Mouse (Mus musculus): ENCODE measurements around the gene Arnt.
"Not testable (repeated sequence)": the region's sequence is repeated elsewhere in the genome, so short reads cannot be mapped to it uniquely, and the experiment has no call there.

The Arnt gene

DNA sequence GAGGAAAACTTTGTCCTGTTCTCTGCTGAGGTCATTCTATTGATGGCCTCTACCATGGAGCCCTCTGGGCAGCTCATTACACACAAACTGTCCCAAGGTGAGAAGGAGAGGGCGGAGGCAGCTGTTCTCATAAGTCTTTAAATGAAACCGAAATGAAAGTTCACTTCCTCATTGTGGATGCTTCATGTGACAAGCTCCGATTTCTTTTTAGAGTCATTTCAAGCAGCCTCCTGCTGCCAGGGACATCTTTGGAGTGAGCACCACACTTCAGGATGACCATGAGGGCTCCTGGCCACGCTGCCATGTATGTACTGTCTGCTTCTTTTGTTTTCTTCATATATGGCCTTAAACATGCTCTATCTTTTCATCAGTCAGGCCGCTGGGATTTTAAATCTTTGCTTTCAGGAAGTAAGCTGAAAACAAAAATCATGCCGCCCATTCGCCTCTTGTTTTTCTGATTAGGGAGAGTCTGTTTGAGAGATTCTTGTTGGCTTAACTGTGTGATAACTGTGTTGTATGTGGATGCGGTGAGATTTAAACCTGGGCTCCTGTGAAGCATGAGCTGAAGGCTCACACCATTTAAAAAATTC lies 92.5 kb downstream of the Arnt start, which contains the start of gene Ctss:
Ctss (plus strand) TSS at position 165 of the 590 bp plus-strand sequence.
- no peak for DNase-seq (ENCODE audit: low spot score in 2 of 2)

DNA sequence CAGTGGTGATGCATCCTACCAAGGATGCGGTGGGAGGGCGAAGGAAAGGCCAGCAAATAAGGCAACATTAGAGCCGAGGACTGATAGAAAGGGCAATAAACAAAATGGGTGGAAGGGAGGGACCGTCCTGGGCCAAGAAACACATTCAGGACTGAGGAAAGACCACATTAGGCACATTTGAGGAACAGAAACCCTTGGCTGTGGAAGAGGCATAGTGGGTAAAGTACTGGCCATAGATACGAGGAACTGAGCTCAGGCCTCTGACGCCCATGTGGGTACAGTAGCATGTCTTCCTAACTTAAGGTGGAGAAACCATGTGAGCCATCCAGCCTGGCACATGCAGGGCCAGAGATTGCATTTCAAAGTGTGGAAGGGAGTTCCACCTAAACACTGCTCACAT lies 95.6 kb downstream of the Arnt start:
- no peak for DNase-seq (ENCODE audit: low spot score in 2 of 2)

- no peak for DNase-seq (ENCODE audit: low spot score in 2 of 2)
Measured at GRCm38 (mm10) chr3:95531025-95531424, 96.8 kb downstream of the Arnt start.

GRCm38 (mm10) chr3:95533364-95533763 lies 99.2 kb downstream of the Arnt start:
- DNase-seq (ENCODE audit: low spot score in 2 of 2): no peak

GRCm38 (mm10) chr3:95534927-95535326 lies 100.7 kb downstream of the Arnt start:
- DNase-seq (ENCODE audit: low spot score in 2 of 2): no peak

DNA sequence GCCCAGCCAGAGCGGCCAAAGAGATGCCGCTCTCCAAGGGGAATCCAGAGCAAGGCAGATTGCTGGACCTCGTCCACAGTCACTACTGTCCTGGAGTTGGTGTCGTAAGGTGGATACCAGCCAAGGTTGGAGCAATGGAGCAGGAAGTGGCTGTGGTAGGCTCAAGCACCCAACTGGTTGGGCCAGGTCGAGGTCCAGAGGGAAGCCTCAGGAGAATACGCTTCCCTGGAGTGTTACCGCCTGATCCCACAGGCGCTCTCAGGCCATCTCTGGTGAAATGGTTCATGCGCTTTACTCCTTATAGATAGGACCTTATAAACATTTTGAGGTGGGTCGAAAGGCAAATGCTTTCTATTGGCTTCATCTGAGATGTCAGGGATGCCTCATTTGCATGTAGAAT lies 104.7 kb downstream of the Arnt start:
- no peak for DNase-seq (ENCODE audit: low spot score in 2 of 2)

- no peak for DNase-seq (ENCODE audit: low spot score in 2 of 2)
Measured at GRCm38 (mm10) chr3:95539837-95540236, 105.6 kb downstream of the Arnt start.

GRCm38 (mm10) chr3:95541186-95541585 lies 107.0 kb downstream of the Arnt start:
- DNase-seq (ENCODE audit: low spot score in 2 of 2): not testable (repeated sequence)

DNA sequence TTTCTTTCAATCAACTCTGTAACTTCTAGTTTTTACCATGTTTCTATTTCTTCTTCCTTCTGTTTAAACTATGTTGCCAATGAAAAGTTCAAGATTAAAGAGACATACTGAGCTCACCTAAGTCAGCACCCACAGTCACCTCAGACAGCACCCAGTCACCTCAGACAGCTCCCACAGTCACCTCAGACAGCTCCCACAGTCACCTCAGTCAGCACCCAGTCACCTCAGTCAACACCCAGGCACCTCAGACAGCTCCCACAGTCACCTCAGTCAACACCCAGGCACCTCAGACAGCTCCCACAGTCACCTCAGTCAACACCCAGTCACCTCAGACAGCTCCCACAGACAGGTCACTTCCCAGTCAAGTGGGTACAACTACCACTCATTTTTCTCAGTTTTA lies 108.0 kb downstream of the Arnt start:
- DNase-seq (ENCODE audit: low spot score in 2 of 2): no peak

DNA sequence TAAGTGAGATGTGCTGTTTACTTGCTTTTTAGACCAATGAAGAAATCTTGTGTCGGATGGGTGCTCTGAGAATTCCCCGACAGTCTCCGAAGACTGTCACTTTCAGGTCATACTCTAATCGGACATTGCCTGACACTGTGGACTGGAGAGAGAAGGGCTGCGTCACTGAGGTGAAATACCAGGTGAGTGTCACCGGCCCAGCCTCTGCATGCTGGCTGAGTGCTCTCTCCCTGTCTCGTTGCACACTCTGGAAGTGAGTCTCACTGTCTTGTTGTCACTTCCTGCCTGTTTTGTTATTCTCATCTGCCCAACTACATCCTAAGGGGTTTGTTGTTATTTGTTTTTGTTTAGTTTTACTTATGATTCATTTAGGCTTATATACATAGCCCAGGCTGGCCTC lies 108.8 kb downstream of the Arnt start:
- no peak for DNase-seq (ENCODE audit: low spot score in 2 of 2)

Data from spleen, postnatal 14 days (tissue).